Mouse (Mus musculus): ENCODE measurements around the gene Cd200r1.

Cd200r1 gene

DNA sequence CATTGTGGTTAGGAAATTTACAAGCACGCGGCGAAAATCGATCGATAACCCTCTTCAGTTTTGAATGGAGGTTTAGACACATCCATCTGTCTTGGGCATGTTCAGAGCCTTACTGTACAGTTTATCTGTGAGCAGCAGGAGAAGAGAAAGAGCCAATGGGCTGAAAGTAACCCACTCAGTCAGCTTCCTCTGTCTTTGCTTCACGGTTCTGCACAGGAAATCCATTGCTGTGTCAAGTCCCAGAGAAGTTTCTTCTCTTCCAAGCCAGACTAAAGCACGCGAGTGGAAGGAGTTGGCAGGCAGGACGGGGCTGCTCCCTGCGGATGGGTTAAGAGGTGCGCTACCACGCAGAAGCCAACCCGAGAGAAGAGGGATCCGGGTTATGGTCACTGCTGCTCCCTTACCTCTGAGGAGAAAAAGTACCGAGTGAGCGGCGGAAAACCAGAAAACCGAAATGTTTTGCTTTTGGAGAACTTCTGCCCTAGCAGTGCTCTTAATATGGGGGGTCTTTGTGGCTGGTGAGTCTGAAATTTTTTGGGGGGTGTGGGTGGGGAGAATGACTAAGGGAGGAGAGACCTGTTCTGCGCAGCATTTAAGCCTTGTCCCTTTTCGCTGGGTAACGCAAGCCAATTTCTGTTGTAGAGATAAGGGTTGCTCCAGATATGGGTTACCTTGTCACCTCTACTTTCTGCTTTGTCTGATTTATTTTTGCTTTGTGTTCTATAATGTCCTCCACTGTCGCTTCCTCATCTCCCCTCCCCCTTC, at the start of gene Cd200r1:
Cd200r1 (plus strand) TSS at position 182 of the 765 bp plus-strand sequence.
- peak; percentile 65 for DNase-seq (ENCODE audit: low read depth, low spot score)

DNA sequence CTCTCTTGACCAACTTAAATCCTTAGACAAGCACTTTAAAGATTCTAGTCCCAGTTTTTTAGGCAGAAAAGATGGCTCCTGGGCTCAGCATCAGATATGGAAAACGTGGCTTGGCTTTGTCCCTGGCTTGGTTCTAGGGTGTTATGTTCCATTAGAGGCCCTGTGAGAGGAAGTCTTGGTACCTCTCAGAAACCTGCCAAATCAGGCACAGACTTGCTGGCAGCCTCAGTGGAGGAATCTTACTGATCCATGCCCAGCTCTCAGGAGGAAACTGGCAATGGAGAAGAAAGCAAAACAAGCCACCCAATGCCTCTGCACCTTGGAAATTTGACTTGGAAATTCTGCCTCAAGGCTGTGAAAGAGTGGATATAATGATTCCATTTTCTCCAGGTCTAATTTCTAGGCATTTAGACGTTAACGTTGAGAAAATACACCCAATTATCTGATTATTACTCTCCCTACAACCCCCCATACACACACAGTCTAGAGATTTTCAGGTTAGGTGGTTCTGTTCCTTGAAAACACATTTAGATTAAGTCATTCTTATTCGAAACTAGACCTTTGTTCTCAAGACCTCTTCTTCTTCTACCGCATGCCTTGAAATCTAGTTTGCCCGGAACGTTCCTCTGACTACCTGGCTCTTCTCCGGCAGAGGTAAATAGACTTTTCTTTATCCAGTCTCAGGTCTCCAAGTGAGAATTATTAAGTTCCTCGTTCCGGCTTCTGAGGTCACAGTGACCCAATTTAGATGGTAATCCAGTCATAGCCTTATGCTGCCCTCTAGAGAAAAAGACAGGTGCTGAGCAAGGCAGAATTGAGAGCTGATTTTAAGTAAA, 49.0 kb upstream of the Cd200r1 start:
- peak; percentile 25 for DNase-seq (ENCODE audit: low read depth, low spot score)

DNA sequence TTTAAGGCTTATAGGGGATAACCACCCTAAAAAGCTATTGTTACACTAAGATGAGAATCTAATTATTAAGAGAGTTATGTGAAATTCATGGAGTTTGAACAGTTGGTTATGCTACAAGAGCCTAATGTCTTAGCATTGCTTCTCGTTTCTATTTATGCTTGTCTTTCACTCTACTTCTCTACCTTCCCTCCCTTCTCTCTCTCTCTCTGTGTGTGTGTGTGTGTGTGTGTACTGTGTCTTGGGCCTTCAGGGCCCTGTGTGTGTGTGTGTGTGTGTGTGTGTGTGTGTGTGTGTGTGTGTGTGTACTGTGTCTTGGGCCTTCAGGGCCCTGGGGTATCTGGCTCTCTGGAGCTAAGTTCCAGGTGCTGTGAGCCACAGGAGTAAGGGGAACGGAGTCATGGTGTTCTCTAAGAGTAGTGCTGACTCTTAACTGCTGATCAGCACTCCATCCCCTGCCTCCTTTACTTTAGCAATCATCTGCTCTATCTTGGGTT, 48.3 kb upstream of the Cd200r1 start:
- no peak for DNase-seq (ENCODE audit: low read depth, low spot score)

DNA sequence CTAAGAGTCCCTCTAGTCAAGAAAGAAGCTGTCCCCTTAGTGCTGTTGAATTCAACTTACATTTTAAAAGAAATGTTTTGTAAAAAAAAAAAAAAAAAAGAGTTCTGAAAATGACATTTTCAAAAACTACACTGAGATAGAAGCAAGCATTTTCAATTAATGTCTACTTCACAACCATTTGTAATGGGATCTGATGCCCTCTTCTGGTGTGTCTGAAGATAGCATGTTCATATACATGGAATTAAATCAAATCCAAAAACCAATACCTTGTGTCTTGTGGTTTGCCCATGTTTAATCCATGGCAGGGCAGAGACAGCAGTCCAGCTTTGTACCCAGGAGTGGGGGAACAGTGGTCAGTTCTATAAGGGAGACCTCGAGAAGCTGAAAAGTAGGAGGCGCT, 47.7 kb upstream of the Cd200r1 start:
- DNase-seq (ENCODE audit: low read depth, low spot score), result no peak

DNA sequence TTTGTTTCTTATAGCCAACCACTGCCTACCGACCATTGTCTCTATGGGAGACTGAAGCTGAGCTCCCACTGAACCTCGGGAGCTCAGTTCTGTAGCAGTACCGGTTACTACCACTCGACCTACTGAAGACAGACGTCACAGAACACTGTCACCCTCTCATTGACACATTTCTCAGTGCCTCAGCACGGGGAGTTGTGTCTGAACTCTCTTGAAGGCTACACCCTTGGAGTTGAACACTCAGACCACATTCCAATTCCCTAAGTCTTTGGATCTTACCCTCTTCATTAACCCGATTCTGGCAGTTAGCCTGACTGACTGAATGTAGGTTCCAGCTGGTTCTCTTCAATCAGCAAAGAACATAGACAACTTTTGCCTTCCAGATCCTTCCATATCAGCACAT, 46.2 kb upstream of the Cd200r1 start:
- no peak for DNase-seq (ENCODE audit: low read depth, low spot score)

DNA sequence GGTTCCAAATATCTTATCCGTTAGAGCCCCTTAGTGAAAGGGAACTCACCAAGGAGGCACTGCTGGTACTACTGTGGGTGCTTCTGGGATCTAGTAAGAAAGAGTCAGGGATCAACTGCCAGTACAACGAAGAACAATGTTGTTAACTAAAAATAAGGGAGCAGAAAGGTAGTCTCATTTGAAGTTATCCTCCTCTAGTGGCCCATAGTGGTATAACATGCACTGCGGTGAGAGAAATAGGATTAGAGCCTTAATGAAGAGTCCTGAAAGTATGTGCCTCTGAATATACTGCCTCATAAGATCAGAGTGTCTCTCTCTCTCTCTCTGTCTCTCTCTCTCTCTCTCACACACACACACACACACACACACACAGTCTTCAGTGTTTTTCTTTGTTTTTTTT, 45.0 kb upstream of the Cd200r1 start:
- peak; percentile 35 for DNase-seq (ENCODE audit: low read depth, low spot score)

DNA sequence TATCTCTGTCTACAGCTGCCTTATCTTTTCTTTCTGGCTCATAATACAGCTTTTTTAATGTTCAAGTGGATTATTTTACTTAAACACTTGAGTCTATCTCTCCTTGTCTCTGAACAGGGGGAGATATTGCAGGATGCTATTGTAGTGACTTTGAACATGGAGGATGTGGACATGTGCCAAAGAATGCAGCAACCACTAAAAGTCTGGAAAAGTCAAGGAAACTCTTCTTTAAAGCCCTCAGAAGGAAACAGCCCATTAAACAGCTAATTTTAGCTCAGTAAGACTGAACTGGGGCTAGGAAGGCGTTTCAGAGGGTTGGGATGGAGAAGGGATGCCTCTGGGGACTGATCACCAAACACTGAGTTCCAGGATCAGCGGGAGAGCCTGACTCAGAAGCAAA, 42.9 kb upstream of the Cd200r1 start:
- no peak for DNase-seq (ENCODE audit: low read depth, low spot score)

DNA sequence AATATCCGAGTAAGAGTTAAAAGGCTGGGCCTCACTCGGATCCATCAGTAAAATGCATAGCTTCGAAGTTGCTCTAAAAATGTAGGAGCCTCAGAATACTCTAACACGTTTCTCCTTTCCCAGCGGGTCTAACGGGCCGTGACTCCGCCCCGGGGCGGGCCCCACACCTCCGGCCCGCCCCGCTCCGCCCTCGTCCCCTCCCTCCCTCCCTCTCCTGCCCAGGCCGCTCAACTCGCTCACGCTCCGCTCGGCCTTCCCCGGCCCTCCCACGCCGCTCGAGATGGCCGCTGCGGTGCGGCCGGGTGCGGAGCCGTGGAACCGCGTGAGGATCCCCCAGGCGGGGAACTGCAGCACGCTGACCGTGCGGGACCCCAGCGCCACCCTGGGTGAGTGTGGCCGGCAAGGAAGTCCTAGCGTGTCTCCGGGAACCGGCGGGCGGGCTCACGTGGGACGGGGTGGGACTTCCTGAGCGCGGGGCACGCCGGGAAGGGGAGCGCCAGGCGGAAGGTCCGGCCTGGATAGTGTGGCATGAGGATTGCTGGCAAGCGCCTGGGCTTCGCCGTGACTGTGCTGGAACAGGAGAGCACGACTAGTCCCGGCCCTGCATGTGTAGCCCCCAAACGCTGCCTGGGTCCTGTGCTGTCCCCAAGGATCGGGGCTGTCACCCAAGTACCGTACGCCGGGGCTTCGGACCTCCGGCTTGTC, 41.3 kb upstream of the Cd200r1 start, which contains the start of gene Nepro:
Nepro (plus strand) TSS at position 219 of the 705 bp plus-strand sequence.
- peak; percentile 90 for DNase-seq (ENCODE audit: low read depth, low spot score)

DNA sequence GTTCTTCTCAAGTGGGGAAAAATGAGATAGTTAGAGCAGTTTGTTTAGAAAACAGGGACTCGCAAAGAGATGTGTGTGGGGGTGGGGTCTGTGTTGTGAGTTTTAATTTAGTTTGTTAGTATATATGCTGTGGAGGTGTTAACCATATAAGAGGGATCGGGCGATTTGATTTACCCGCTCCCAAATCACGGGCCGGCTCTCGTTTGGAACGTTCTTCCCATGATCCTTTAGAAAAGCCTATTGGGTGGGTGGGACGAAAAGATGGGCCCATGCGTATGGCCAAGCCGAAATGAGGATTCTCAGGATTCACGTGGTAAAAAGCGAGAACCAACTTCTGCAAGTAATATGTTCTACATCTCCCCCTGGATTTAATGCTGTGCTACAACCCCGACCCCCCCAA, 40.7 kb upstream of the Cd200r1 start:
- no peak for DNase-seq (ENCODE audit: low read depth, low spot score)

DNA sequence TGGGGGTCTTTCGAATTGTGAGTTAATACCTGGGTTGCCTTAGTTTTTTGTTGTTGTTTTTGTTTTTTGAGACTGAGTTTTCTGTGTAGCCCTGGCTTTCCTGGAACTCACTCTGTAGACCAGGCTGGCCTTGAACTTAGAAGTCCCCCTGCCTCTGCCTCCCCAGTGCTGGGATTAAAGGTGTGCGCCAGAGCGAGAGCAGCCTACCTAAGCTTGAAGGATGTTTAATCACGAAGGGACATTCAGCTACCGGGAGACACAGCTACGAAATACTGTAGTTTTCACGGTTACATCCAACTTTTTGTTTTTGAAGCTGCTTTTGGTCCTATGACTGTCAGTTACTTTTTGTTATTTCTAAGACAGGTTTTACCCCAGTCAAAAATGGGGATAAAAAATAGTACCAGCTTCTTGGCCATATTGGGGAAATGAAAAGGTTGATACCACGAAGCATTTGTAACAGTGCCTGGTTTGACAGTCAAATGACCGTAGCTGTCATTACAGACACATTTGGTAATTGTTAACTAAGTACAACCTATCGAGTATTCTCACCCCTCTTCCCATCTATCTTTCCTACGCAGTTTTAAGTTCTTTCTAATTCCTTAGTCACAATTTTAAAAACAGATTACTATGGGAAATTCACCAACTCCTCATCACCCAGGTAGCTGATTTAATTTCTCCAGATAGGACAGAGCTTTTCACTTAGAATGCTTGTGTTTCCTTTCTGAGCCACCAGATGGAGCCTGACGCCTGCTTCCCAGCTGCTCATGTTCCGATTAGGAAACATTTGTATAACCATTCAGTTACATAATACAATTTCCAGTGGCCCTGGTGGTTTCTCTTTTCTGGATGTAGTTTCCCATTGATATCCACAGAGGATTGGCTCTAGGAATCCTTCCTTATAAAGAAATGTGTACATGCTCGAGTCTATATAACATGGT, 40.0 kb upstream of the Cd200r1 start:
- peak; percentile 80 for DNase-seq (ENCODE audit: low read depth, low spot score)

DNA sequence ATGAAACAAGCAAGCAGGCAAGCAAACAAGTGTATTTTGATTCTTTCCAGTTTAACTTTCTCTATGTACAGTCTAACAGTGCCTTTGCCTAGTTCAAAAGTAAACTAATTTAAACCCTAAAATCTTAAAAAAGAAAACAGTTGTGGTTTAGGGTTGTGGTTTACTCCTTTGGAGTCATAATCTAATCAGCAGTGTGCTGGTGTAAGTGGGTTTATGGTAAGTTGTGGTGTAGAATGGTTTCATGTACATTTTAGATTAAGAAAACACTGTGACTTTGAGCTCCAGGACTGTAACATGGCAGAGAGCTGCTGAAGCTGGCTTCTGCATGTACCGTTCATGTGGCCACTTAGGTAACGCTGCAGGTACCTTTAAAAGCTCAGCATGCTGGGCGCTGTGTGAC, 38.0 kb upstream of the Cd200r1 start:
- peak; percentile 50 for DNase-seq (ENCODE audit: low read depth, low spot score)

DNA sequence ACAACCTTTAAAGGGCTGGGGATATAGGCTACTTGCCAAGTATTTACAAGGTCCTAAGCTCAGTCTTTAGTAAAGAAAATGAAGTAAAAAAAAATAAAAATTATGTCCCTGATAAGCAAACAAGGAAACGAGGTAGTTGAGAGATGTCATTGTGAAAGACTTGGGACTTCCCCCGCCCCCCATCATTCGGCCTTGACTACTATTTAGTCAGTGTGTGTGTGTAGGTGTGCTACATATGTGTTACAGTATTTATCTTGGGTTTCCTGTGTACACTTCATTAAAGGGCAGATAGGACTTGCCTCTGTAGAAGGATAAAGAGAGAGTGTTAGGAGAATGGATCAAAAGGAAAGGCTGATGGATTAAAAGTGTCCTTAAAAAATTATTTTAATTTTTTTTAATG, 31.5 kb upstream of the Cd200r1 start:
- DNase-seq (ENCODE audit: low read depth, low spot score), result peak; percentile 60

DNA sequence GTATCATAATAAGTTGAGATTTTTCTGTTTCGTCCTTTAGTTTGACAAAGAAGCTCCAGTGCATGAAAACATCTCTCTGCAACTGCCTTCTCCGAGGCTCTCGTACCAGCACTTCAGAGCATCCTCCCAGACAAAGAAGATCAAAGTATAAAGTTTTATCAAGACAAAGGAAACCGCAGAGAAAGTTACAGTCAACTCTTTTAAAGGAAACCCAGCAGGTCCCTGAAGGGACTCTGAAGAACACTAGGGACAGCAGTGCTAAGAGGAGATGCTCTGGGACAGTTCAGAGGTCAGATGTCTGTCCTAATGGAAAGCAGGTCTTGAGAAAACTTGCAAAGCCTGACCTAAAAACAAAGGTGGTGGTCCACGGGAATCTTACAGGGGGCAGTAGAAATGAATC, 29.9 kb upstream of the Cd200r1 start:
- DNase-seq (ENCODE audit: low read depth, low spot score), result peak; percentile 75

DNA sequence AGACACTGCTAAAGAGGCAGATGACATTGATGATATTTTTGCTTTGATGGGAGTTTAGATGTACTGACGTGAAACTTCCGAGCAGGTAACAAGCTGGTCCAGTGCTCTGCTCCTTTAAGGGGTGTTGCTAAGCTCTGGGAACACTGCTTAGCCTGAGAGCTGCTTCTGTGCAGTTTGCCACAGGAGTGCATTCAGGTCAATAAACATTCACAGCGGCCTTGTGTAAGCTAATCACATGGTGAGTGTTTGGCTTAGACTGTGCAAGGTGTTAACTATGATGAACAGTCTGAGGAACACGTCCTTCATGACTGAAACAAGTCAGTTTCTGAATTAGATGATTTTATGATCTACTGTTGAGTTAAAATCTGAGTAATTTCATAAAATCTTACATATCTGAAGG, 29.4 kb upstream of the Cd200r1 start:
- no peak for DNase-seq (ENCODE audit: low read depth, low spot score)

DNA sequence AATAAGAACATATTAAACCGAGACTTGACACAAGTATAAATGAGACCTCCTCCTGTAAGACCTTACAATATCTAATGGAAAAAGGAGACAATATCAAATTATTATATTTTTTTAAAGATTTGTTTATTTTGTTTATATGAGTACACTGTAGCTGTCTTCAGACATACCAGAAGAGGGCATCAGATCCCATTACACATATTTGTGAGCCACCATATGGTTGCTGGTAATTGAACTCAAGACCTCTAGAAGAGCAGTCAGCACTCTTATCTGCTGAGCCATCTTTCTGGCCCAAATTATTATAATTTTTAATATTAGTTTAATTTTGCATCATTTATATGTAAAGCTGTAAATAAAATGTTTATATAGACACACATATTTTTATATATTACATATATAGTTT, 22.8 kb upstream of the Cd200r1 start:
- DNase-seq (ENCODE audit: low read depth, low spot score), result no peak

DNA sequence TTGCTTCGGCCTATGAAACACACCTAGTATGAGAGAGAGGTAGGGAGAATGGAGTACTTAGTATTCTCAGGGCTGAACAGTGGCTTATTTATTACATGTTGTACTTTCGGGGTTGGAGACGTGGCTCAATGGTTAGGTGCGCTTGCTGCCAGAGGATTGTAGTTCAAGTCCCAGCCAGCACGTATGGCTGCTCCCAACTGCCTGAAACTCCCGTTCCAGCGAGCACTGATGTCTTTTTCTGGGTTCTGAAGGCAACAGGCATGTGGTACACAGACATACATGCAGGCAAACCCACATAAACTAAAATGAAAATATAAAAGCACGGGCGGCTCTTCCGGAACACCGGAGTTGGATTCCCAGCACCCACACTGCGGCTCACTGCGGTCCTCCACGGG, 20.1 kb upstream of the Cd200r1 start:
- DNase-seq (ENCODE audit: low read depth, low spot score), result no peak

DNA sequence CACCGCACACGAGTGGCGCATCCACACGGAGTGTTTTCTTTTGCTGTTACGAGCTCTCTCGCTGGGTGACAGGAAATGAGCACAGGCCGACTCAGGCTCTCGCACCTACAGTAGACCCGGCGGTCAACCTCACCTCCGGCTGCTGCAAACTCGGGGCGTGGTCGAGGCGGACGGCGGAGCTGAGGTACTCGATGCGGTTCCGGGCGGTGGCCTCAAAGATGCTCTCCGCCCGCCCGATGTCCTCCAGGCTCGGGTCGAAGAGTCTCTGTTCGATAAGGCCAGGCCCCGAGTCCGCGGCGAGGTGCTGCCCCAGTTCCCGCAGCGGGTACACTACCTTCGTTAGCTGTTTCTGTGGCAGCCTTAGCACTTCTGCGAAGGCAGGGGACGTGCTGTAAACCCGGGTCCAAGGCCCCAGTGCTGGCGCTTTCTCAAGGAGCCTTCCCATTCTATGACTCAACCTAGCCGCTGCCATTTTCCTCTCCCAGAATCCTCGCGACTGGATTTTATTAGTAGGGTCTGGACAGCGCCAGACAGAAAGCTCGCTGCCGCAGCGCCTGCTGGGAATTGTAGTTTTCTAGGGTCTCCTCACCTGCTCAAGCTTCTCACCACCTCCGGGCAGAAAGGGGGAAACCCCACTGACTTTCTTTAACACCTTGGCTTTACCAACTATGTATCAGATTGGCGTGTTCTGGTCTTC, 19.5 kb upstream of the Cd200r1 start, which contains the start of gene Gtpbp8:
Gtpbp8 (minus strand) TSS at position 498 of the 697 bp plus-strand sequence.
- DNase-seq (ENCODE audit: low read depth, low spot score), result peak; percentile 89

DNA sequence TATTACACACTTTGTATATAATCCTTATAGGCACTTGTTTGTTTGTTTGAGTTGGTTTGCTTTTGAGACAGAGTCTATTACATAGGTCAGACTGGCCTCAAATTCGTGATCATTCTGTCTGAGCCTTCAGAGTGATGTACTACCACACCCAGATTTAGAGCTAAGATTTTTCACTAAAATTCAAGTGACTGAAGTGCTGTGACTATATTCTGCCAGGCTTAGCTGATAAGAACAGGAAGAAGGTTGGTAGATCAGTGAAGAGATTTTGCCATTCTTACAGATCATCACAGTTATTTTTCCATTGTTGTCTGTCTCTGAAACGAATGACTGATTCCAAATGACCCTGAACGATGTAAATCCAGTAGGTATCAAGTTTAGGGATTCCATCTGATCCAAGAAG, 17.5 kb upstream of the Cd200r1 start:
- peak; percentile 53 for DNase-seq (ENCODE audit: low read depth, low spot score)

DNA sequence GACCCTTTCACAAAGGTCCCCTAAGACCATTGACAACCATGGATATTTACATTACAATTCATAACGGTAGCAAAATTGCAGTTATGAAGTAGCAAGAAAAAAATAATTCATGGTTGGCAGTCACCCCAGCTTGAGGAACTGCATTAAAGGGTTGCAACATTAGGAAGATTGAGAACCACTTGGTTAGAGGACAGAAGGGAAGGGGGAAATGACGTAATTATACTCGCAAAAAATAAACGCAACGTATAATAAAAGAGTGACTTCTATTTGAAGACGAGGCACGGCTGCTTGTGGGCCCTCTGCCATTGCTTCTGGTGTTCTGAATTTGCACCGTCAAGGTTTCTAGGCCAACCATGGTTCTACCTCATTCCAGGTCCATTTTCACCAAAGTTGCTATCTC, 7.8 kb upstream of the Cd200r1 start:
- DNase-seq (ENCODE audit: low read depth, low spot score), result no peak

DNA sequence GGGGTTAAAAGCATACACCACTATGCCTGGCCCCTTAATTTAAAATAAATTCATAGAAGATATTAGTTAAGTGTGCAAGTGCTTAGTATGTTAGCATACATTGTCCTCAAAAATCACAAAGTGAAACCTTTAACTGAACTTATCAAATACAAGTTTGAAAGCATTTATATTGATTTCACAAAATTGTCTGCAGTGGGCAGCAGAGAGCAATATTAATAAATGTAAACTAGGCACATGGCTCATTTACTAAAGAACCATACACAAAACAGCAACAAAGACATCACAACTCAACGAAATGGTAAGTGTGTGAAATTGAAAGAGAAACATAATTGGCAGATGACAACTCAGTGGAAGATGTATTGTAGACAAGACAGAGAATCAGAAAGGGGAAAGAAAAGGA, 3.7 kb upstream of the Cd200r1 start:
- peak; percentile 47 for DNase-seq (ENCODE audit: low read depth, low spot score)
